Mouse (Mus musculus): Measurements from ENCODE around the gene Car6.

DNA sequence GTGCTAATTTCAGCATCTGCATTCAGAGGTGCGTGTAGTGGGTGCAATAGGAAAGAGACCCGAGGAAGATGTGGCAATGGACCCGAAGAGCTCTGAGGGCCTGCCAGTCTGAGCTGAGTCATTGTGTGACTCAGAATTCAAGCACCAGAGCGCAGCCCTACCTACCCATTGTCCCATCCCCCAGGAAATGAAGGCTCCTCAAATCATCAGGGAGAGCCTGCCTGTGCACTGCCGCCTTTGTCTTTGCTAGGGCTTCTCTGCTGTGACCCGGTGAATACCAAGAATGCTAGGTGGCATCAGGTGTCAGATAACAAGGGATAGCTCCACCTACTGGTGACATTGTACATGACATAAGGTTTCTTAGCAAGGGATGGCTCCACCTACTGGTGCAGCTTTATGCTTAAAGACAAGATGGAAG, 38.8 kb upstream of the Car6 start:
- TF ChIP-seq GATA1 (IDR thresholded peaks at IDR 0.05; ENCODE audit: borderline replicate concordance, low read length) = no peak
- no peak for TF ChIP-seq FLI1 (IDR thresholded peaks at IDR 0.05; ENCODE audit: low read length)

Data from megakaryocyte, embryonic 14.5 days (primary cell).